Mouse (Mus musculus): ENCODE data around the gene Vmn2r92.
"Not testable (repeated sequence)": the region's sequence is repeated elsewhere in the genome, so short reads cannot be mapped to it uniquely, and the experiment has no call there.

Vmn2r92 gene

GRCm38 (mm10) chr17:18151587-18151986 lies at the start of gene Vmn2r92:
Gene Vmn2r92 (plus strand): TSS chr17:18151887.
- not testable (repeated sequence) for DNase-seq (ENCODE audit: low spot score in 2 of 2)

- DNase-seq (ENCODE audit: low spot score in 2 of 2) = not testable (repeated sequence)
These were observed 49.4 kb upstream of the Vmn2r92 start for GRCm38 (mm10) chr17:18102265-18102664.

GRCm38 (mm10) chr17:18161194-18161593 lies 9.5 kb downstream of the Vmn2r92 start:
- DNase-seq (ENCODE audit: low spot score in 2 of 2) = not testable (repeated sequence)

GRCm38 (mm10) chr17:18189732-18190131 lies 38.0 kb downstream of the Vmn2r92 start:
- DNase-seq (ENCODE audit: low spot score in 2 of 2) = no peak

- no peak for DNase-seq (ENCODE audit: low spot score in 2 of 2)
These were observed 69.6 kb downstream of the Vmn2r92 start for GRCm38 (mm10) chr17:18221300-18221699.

- no peak for DNase-seq (ENCODE audit: low spot score in 2 of 2)
These were observed 80.3 kb downstream of the Vmn2r92 start for GRCm38 (mm10) chr17:18231996-18232395.

GRCm38 (mm10) chr17:18236931-18237330 lies 85.2 kb downstream of the Vmn2r92 start:
- no peak for DNase-seq (ENCODE audit: low spot score in 2 of 2)

Measured in right cerebral cortex, adult 2 months (tissue).